Mouse (Mus musculus) erythroblast, embryonic 14.5 days (primary cell): ENCODE measurements around the gene Mars.

ENCODE experiments used
- GATA1 ChIP-seq: IDR thresholded peaks from 2 replicates; pipeline ENCODE4 v1.6.1; 2012; ENCODE audit warnings: low read length, inconsistent platforms, mixed read lengths
- TAL1 ChIP-seq: IDR thresholded peaks from 3 replicates; pipeline ENCODE4 v1.6.1; 2012; ENCODE audit warnings: low read length, inconsistent platforms, mixed read lengths

DNA sequence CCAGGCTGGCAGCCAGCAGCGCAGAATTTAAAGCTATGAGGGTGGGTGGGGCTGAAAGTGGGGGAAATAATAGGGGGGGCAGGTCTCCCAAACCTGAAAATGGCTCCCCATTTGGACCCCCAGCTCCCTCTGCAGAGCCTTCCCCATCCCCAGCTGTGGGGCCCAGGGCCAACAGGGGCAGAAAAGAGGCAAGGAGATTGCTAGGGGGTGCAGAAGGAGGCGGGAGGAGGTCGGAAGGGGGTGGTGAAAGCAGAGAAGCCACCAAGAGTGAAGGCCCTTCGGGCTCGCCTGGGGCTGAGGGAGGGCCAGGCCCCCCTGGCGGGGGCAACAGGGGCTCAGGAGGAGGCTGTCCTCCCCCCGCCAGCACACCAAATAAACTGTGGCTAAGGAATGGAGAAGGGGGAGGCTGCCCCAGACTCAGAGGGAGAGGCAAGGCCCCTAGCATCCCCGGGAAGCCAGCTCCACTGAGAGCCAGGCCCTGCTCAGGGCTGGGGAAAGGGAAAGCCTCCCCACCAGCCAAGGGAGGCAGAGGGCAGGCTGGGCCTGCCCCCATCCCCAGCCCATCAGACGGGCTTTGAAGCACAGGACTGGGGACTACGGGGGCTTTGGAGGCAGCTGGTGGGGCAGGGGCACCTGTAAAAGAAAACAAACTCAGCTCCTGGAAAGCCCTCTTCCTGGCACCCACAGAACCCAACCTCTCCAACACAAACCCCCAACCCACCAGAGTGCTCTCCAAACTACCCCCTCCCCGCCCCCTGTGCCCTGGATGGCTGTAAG is 26.7 kb downstream of the Mars start:
- TF ChIP-seq GATA1: no peak
- TF ChIP-seq TAL1: no peak
